Mouse (Mus musculus): Measurements from ENCODE around the gene Zfp488. TPM values are rescaled to one million over a fixed set of nuclear protein-coding genes. Genes with fewer than 3 reads are reported as not detected.

Zfp488 gene
- 0.40 TPM for polyA plus RNA-seq (2017; shearing (Covaris generic))

GRCm38 (mm10) chr14:33978604-33979059 lies at the start of gene Zfp488:
Gene Zfp488 (minus strand): TSS chr14:33978764.

GRCm38 (mm10) chr14:34016381-34016780 lies 37.8 kb upstream of the Zfp488 start, which contains the start of gene Gm5460:
Gene Gm5460 (plus strand): TSS chr14:34016758.

GRCm38 (mm10) chr14:34015063-34015462 lies 36.5 kb upstream of the Zfp488 start, which contains the start of gene Gm30083:
Gene Gm30083 (minus strand): TSS chr14:34015182.

GRCm38 (mm10) chr14:33953761-33954160 lies 24.8 kb downstream of the Zfp488 start, which contains the start of gene Rbp3:
Gene Rbp3 (plus strand): TSS chr14:33954003.

DNA sequence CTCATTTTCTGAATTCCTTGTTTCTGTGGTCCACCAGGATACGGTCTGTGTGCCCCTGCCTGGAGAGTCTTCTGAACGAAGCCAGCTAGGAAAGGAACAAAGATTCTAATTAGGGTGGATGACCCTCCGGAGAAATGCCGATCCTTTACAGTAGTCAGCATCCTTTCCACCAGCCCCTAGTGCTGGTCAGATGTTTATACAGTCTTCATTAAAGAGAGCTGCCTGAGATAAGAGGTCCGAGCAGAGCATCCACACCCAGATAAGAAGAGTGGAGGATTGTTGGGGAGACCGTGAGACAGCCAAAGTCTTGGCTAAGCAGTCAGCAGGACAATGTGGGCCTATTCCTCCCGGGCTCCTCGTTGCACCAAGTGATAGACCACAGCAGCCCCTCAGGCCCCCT lies 37.8 kb downstream of the Zfp488 start, which contains the start of gene Gdf2:
TSS of gene Gdf2 (plus strand) at position 301 of the 400 bp plus-strand sequence.

DNA sequence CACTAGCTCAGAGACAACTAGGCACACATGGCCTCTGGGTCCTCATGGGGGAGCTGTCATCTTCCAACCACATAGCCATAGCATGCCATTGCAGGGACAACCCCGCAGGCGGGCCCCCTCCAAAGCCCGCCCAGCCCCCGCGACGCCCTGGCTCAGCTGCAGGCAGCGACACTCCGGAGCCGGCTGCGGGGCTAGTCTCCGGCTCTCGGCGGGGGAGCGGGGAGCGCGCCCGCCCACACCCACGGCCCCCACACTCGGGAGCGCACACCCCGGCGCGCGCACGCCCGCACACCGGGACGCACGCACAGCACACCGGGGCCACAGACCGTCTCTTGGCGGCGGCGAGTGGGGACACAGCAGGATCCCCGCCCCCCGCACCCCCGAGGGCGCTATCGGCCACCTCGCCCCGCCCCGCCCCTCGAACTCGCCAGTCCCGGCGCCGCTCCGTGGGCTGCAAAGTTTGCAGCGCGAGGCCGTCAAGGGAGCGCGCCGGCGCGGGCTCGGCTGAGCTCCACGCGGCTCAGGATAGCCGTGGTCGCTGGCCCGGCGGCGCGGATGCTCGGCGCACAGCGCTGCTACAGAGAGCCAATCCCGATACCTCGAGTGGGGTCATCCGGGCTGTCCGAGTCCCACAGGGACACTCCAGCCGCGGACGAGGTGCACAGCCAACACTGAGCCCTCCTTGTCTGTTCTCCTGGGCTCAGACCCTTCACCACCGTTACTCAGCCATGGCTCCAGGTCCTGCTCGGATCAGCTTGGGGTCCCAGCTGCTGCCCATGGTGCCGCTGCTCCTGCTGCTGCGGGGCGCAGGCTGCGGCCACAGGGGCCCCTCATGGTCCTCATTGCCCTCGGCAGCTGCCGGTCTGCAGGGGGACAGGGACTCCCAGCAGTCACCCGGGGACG lies 55.1 kb downstream of the Zfp488 start, which contains the start of gene Gdf10:
TSS of gene Gdf10 (plus strand) at position 420 of the 903 bp plus-strand sequence.

Other genes starting within 250 kb of the Zfp488 start
- not detected for gene Gdf10, start 55.2 kb downstream of the Zfp488 start, polyA plus RNA-seq (2017; shearing (Covaris generic))
- gene Gdf2, start 37.7 kb downstream of the Zfp488 start, polyA plus RNA-seq (2017; shearing (Covaris generic)) = not detected
- gene Rbp3, start 24.8 kb downstream of the Zfp488 start, polyA plus RNA-seq (2017; shearing (Covaris generic)) = not detected
- gene Gm30083, start 36.4 kb upstream of the Zfp488 start, polyA plus RNA-seq (2017; shearing (Covaris generic)) = not detected
- gene Gm5460, start 38.0 kb upstream of the Zfp488 start, polyA plus RNA-seq (2017; shearing (Covaris generic)) = not detected
- gene Antxrl, start 73.9 kb upstream of the Zfp488 start, polyA plus RNA-seq (2017; shearing (Covaris generic)) = not detected
- not detected for gene Anxa8, start 107.2 kb upstream of the Zfp488 start, polyA plus RNA-seq (2017; shearing (Covaris generic))
- 0.85 TPM for gene A630023A22Rik, start 124.0 kb upstream of the Zfp488 start, polyA plus RNA-seq (2017; shearing (Covaris generic))
- gene Npy4r, start 173.7 kb upstream of the Zfp488 start, polyA plus RNA-seq (2017; shearing (Covaris generic)) = not detected
- not detected for gene Gprin2, start 222.9 kb upstream of the Zfp488 start, polyA plus RNA-seq (2017; shearing (Covaris generic))
- gene Syt15, start 240.8 kb upstream of the Zfp488 start, polyA plus RNA-seq (2017; shearing (Covaris generic)) = 1.0 TPM

Data from effector memory CD4-positive, alpha-beta T cell, adult 7 months (primary cell).